Mouse (Mus musculus): ENCODE data around the gene Hoxd10.
A peak's percentile ranks its signal among the peaks of the same experiment; 100 is the strongest.

Hoxd10 gene

DNA sequence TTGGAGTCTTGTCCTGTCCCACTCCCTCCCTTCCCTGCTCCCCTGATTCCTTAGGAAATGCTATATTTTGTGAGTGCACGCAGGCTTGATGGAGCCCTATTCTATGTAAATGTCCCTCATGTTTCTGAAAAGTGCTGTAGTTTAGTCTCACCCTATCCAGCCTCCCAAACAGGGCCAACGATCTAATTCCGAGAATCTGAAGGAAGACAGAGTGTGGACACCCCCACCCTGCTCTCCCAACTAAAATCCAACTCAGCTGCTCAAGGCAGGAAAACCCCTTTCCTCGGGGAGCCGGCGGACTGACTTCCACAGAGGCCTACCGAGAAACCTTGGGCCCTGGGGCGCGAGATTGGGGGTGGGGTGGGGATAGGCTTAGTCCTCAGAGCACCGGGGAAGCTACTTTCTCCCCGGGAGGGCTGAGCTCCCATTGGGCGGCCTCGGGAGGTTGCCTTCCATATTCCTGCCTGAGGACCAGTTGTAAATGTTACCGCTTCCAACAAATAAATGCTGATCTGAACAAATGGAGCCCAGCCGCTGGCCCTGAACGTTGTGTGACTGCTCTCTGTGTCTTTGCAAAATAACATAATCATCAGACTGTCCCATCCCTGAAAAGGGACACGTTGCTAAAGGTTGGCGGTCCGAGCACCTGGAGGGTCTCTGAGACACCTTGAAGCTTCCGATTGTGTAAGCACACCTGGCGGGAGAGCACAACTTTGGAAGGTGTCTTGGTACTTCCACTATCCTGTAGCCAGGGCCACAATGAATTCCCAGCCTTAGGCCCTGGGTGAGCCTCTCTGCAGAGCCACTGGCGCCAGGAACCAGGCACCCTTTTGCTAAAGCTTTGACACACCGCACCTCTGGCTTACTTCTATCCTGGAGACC, 8.2 kb downstream of the Hoxd10 start:
- peaks cover 96% of the 10 kb centered on the region for H3K27me3 ChIP-seq (ENCODE audit: insufficient read depth, low read length)
- H3K4me3 ChIP-seq (replicated peaks; ENCODE audit: low read length): no peak overlapping the region
- H3K4me1 ChIP-seq (replicated peaks; ENCODE audit: low read depth, low read length): peaks cover 40% of the 10 kb centered on the region
- no peaks in the 10 kb centered on the region for H3K9me3 ChIP-seq (ENCODE audit: low read length)
- no peak for TF ChIP-seq NANOG (IDR thresholded peaks at IDR 0.05; ENCODE audit: borderline replicate concordance, low read length)
- no peak for TF ChIP-seq POU5F1 (IDR thresholded peaks at IDR 0.05; ENCODE audit: borderline replicate concordance, low read length)
- no peak for TF ChIP-seq CTCF (conservative IDR thresholded peaks at IDR 0.05; ENCODE audit: low read length)
- H3K36me3 ChIP-seq (ENCODE audit: insufficient read depth, low read length): no peaks in the 10 kb centered on the region

DNA sequence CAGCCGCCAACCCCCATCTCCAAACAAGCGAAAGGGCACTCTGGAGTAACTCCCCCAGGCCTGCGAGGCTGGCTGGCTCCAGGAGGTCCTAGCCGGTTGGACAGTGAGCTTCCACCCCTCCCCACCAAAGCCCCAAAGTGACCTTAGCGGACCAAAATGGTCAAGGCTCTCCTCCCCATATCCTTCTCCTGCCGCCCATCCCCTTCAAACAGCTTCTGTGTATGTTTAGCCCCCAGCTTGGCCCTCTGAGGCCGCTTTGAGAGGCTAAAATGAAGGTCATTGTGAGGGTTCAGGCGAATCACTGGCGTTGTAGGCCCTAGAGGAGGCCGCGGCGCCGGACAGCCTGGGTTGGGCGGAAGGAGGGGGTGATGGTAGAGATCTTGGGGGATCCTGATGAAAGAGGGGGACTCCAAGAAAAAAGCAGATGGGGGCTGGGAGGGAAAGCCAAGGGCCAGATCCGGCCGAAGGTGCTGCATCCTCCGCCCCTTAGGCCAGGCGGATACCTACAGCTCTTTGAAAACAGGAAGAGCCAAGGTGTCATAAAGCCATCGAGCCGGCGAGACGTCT, 8.9 kb downstream of the Hoxd10 start:
- Histone ChIP-seq H3K4me1 (replicated peaks; ENCODE audit: low read depth, low read length) (peaks cover 40% of the 10 kb centered on the region), H3K27me3 (ENCODE audit: insufficient read depth, low read length) (peaks cover 90% of the 10 kb centered on the region), H3K4me3 (replicated peaks; ENCODE audit: low read length) (peak overlapping the region; percentile 13; the same call in 1 of the 2 replicates), H3K9me3 (ENCODE audit: low read length) (no peaks in the 10 kb centered on the region), H3K36me3 (ENCODE audit: insufficient read depth, low read length) (no peaks in the 10 kb centered on the region)
- TF ChIP-seq CTCF (conservative IDR thresholded peaks at IDR 0.05; ENCODE audit: low read length) (no peak), POU5F1 (IDR thresholded peaks at IDR 0.05; ENCODE audit: borderline replicate concordance, low read length) (no peak), NANOG (IDR thresholded peaks at IDR 0.05; ENCODE audit: borderline replicate concordance, low read length) (no peak)

DNA sequence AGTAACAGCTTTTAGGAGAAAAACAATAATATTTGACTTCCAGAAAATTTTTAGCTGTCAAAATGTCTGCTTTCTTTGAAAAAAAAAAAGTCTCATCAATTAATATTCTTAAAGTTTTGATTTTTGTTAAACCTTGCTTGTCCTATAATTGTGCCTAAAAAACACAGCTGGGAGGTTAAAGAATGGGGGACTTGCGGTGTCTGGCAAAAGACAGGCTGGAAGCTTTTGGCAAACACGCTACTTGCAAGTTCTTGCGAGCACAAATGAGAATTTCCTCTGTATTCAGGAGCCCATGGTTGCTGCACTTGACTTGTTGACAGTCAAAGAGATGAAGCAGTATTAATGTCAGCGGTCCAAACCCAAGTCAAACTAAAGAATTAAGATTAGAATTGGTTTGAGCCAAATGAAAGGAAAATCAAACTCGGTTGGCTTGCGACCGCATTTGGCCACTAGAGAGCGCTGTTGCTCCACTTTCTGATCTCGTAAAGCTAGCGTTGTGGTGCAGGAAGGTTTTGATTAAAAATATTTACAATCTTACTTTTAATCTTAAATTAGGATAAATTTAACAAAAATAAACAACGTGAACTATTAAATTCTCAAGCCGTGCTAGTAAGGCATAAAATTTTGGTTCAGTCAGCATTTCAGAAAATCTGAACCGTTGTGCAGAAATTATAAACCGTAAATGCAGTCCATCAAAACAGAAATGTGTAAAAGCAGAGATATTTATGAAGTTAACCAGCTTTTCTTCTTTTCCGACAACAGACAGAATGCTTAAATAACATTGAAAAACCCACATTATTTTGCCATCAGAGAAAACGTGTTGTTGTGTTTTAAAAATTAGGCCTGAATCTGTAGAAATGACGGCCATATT, 10.5 kb downstream of the Hoxd10 start:
- no peaks in the 10 kb centered on the region for H3K36me3 ChIP-seq (ENCODE audit: insufficient read depth, low read length)
- peaks cover 89% of the 10 kb centered on the region for H3K27me3 ChIP-seq (ENCODE audit: insufficient read depth, low read length)
- no peak overlapping the region for H3K4me3 ChIP-seq (replicated peaks; ENCODE audit: low read length)
- peaks cover 41% of the 10 kb centered on the region for H3K4me1 ChIP-seq (replicated peaks; ENCODE audit: low read depth, low read length)
- TF ChIP-seq CTCF (conservative IDR thresholded peaks at IDR 0.05; ENCODE audit: low read length): peak; percentile 91
- TF ChIP-seq POU5F1 (IDR thresholded peaks at IDR 0.05; ENCODE audit: borderline replicate concordance, low read length): no peak
- TF ChIP-seq NANOG (IDR thresholded peaks at IDR 0.05; ENCODE audit: borderline replicate concordance, low read length): no peak
- H3K9me3 ChIP-seq (ENCODE audit: low read length): no peaks in the 10 kb centered on the region

DNA sequence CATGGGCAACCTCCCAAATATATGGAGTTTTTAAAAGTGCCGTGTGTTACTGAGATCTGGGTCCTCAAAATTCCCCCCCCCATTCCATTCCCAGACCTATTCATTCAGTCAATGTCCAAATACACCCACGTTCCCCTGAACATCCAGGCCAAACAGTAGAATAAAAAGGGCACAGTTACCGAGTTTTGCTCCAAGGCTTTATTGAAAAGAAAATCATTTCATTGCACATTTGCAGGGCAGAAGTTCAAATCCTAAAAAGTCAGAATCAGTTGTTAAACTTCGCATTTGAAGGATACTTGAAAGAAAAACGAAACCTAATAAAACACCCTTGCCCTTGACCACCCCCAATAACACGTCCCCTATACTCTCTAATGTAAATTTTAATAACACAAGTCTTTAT, 11.1 kb downstream of the Hoxd10 start:
- TF ChIP-seq POU5F1 (IDR thresholded peaks at IDR 0.05; ENCODE audit: borderline replicate concordance, low read length) (no peak), CTCF (conservative IDR thresholded peaks at IDR 0.05; ENCODE audit: low read length) (no peak), NANOG (IDR thresholded peaks at IDR 0.05; ENCODE audit: borderline replicate concordance, low read length) (no peak)
- peaks cover 41% of the 10 kb centered on the region for H3K4me1 ChIP-seq (replicated peaks; ENCODE audit: low read depth, low read length)
- H3K27me3 ChIP-seq (ENCODE audit: insufficient read depth, low read length): peaks cover 89% of the 10 kb centered on the region

GRCm38 (mm10) chr2:74703317-74703716, 11.6 kb downstream of the Hoxd10 start:
- H3K4me1 ChIP-seq (replicated peaks; ENCODE audit: low read depth, low read length): peaks cover 41% of the 10 kb centered on the region
- peaks cover 89% of the 10 kb centered on the region for H3K27me3 ChIP-seq (ENCODE audit: insufficient read depth, low read length)
- no peak overlapping the region for H3K4me3 ChIP-seq (replicated peaks; ENCODE audit: low read length)
- no peak for TF ChIP-seq POU5F1 (IDR thresholded peaks at IDR 0.05; ENCODE audit: borderline replicate concordance, low read length)
- no peak for TF ChIP-seq NANOG (IDR thresholded peaks at IDR 0.05; ENCODE audit: borderline replicate concordance, low read length)
- TF ChIP-seq CTCF (conservative IDR thresholded peaks at IDR 0.05; ENCODE audit: low read length): no peak
- H3K9me3 ChIP-seq (ENCODE audit: low read length): no peaks in the 10 kb centered on the region
- no peaks in the 10 kb centered on the region for H3K36me3 ChIP-seq (ENCODE audit: insufficient read depth, low read length)

More for the DNA sequence above, 11.1 kb downstream of the Hoxd10 start:
- H3K4me3 ChIP-seq (replicated peaks; ENCODE audit: low read length): no peak overlapping the region
- no peaks in the 10 kb centered on the region for H3K9me3 ChIP-seq (ENCODE audit: low read length)
- H3K36me3 ChIP-seq (ENCODE audit: insufficient read depth, low read length): no peaks in the 10 kb centered on the region

GRCm38 (mm10) chr2:74703720-74704392, 12.1 kb downstream of the Hoxd10 start:
- TF ChIP-seq NANOG (IDR thresholded peaks at IDR 0.05; ENCODE audit: borderline replicate concordance, low read length): no peak
- TF ChIP-seq CTCF (conservative IDR thresholded peaks at IDR 0.05; ENCODE audit: low read length): no peak
- no peak for TF ChIP-seq POU5F1 (IDR thresholded peaks at IDR 0.05; ENCODE audit: borderline replicate concordance, low read length)
- H3K27me3 ChIP-seq (ENCODE audit: insufficient read depth, low read length): peaks cover 89% of the 10 kb centered on the region
- no peaks in the 10 kb centered on the region for H3K9me3 ChIP-seq (ENCODE audit: low read length)
- peak overlapping the region; percentile 70; the same call in 1 of the 2 replicates for H3K4me3 ChIP-seq (replicated peaks; ENCODE audit: low read length)
- H3K36me3 ChIP-seq (ENCODE audit: insufficient read depth, low read length): no peaks in the 10 kb centered on the region
- peaks cover 36% of the 10 kb centered on the region for H3K4me1 ChIP-seq (replicated peaks; ENCODE audit: low read depth, low read length)

DNA sequence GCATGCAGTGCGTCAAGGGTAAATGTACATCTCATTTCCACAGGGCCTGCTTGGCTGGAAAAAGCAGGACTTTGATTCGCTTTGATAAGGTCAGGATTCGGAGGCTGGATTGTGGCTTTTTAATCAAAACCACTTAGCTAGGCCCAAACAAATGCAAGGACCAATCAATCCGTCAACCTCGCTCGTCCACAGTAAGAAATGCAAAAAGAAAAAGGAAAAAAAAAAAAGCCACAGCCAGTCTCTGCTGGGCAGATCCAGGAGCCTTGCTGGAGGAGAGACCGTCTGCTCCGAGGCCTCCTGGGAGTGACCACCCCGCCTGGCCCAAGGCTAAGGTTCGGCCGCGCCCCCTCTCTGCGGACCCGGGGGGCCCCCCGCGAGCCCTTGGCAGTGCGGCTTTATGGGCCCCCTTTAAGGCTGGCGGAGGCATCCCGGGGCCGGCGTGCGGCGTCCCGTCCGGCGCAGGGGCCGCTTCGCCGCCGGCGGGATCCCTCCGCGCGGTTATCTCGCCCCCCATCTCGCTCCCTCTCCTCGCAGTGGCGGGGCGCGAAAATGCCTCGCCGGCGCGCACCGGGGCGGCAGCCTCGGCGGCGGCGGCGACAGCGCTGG, 12.8 kb downstream of the Hoxd10 start, which contains the start of gene Hoxd8:
Gene Hoxd8 (plus strand): TSS at position 223 of the 606 bp plus-strand sequence.
- Histone ChIP-seq H3K36me3 (ENCODE audit: insufficient read depth, low read length) (no peaks in the 10 kb centered on the region), H3K9me3 (ENCODE audit: low read length) (no peaks in the 10 kb centered on the region), H3K4me1 (replicated peaks; ENCODE audit: low read depth, low read length) (peaks cover 29% of the 10 kb centered on the region), H3K27me3 (ENCODE audit: insufficient read depth, low read length) (peaks cover 89% of the 10 kb centered on the region), H3K4me3 (replicated peaks; ENCODE audit: low read length) (peak within 1 kb of the TSS; percentile 70)
- TF ChIP-seq NANOG (IDR thresholded peaks at IDR 0.05; ENCODE audit: borderline replicate concordance, low read length): no peak
- no peak for TF ChIP-seq CTCF (conservative IDR thresholded peaks at IDR 0.05; ENCODE audit: low read length)
- TF ChIP-seq POU5F1 (IDR thresholded peaks at IDR 0.05; ENCODE audit: borderline replicate concordance, low read length): no peak

Measured in E14TG2a.4 (cell line).